Comparison of ENCODE assay signal across 9 mouse cellular contexts in genomic region chr11:79584191-79584590, GRCm38 (mm10). TPM values are rescaled to one million over a fixed set of nuclear protein-coding genes. Genes with fewer than 3 reads are reported as not detected.
DNase-seq lines count a peak whose midpoint lies in the region; ATAC-seq lines count a peak whose summit lies in the region.
"Had no signal": no experiment of that assay in that cellular context is flagged by ENCODE, and none has a peak within 500 bp of the region (broad histone marks: within the 10 kb centered on the region; RNA-seq: fewer than 3 reads in every experiment).

No protein-coding gene starts in this region.

- peak; percentile 61; the same call in 1 of the 2 replicates for ATAC-seq in erythroblast, adult 5-6 weeks (replicated peaks; ENCODE audit: low FRiP score, poor library complexity, severe bottlenecking)
- peak; percentile 77 for ATAC-seq in hindbrain, embryonic 15.5 days (ENCODE audit: low FRiP score, low read depth)
- ATAC-seq in midbrain, embryonic 11.5 days (ENCODE audit: low FRiP score): peak; percentile 66; the same call in 1 of the 2 replicates

- H3K4me2 ChIP-seq in hindbrain, embryonic 15.5 days: no peak overlapping the region
- H3K4me2 ChIP-seq in midbrain, embryonic 11.5 days: no peak overlapping the region

- H3K36me3 ChIP-seq in hindbrain, embryonic 15.5 days: no peaks in the 10 kb centered on the region; the same call in 1 of the 2 replicates
- H3K36me3 ChIP-seq in midbrain, embryonic 11.5 days (ENCODE audit: control insufficient read depth, insufficient read depth, low read length): no peaks in the 10 kb centered on the region

- no peak overlapping the region for H3K27ac ChIP-seq in hindbrain, embryonic 15.5 days (replicated peaks)
- no peak overlapping the region for H3K27ac ChIP-seq in midbrain, embryonic 11.5 days (ENCODE audit: low read depth, low read length)

- H3K9ac ChIP-seq in hindbrain, embryonic 15.5 days: no peak overlapping the region
- H3K9ac ChIP-seq in midbrain, embryonic 11.5 days (ENCODE audit: low read length): 0 out of 2 replicates have a peak overlapping the region, but pooled peaks have one; percentile 5

- no peaks in the 10 kb centered on the region for H3K9me3 ChIP-seq in hindbrain, embryonic 15.5 days
- no peaks in the 10 kb centered on the region for H3K9me3 ChIP-seq in midbrain, embryonic 11.5 days (ENCODE audit: control insufficient read depth, low read length)

- WGBS in hindbrain, embryonic 15.5 days: 10% methylated on average over 5 of the region's 5 CpGs
- WGBS in midbrain, embryonic 11.5 days: 8% methylated on average over 5 of the region's 5 CpGs

- H3K27me3 ChIP-seq in hindbrain, embryonic 15.5 days: no peaks in the 10 kb centered on the region
- H3K27me3 ChIP-seq in midbrain, embryonic 11.5 days (ENCODE audit: control insufficient read depth, insufficient read depth, low read length): no peaks in the 10 kb centered on the region

- DNase-seq in ovary, postnatal 14 days (ENCODE audit: low spot score): peak; percentile 55
- no peak for DNase-seq in ovary, adult 18-20 months (ENCODE audit: low spot score)
- DNase-seq in c-Kit-negative CD71-positive TER-119-positive erythroid progenitor cells, embryonic 14.5 days (ENCODE audit: low read depth, low spot score): peak; percentile 6
- DNase-seq in layer of hippocampus, postnatal 36 days: peak; percentile 59 to 72
- DNase-seq in midbrain, embryonic 11.5 days (ENCODE audit: low spot score, missing footprints): peak; percentile 96
- DNase-seq in spleen, adult 12 weeks (ENCODE audit: low spot score): peak; percentile 33

- H3K4me1 ChIP-seq in hindbrain, embryonic 15.5 days (replicated peaks): no peaks in the 10 kb centered on the region
- no peaks in the 10 kb centered on the region for H3K4me1 ChIP-seq in midbrain, embryonic 11.5 days (ENCODE audit: control insufficient read depth, insufficient read depth, low read length)

- no peak overlapping the region for H3K4me3 ChIP-seq in hindbrain, embryonic 15.5 days
- no peak overlapping the region for H3K4me3 ChIP-seq in midbrain, embryonic 11.5 days (ENCODE audit: low read depth, low read length)
- H3K4me3 ChIP-seq: erythroblast, embryonic 14.5 days had no signal

RNA-seq across cellular contexts. Expression of gene Rab11fip4, which starts 6.8 kb away (rescaled TPM):
- total RNA-seq in erythroblast, adult 5-6 weeks (2015; ENCODE audit: low replicate concordance): 1.0 and 1.5 TPM in 2 replicates
- total RNA-seq in erythroblast, adult 5-6 weeks (2017; ENCODE audit: low replicate concordance): 2.5 and 2.9 TPM in 2 replicates
- polyA plus RNA-seq in hindbrain, embryonic 15.5 days (2015; fragmentation: Nextera tagmentation; extraction: Ambion mirVana): 24.7 and 28.9 TPM in 2 replicates
- total RNA-seq in layer of hippocampus, postnatal 36 days (2021): 100 to 1,000 TPM; 169 to 172 TPM
- polyA plus RNA-seq in midbrain, embryonic 11.5 days (2014; fragmentation: Nextera tagmentation; extraction: Ambion mirVana): 13.5 and 14.1 TPM in 2 replicates
- polyA plus RNA-seq: erythroblast, embryonic 14.5 days had no signal

RNA-seq across cellular contexts. Expression of gene Evi2a, which starts 53.8 kb away (rescaled TPM):
- 25.9 and 29.2 TPM in 2 replicates for total RNA-seq in erythroblast, adult 5-6 weeks (2015; ENCODE audit: low replicate concordance)
- 17.4 and 19.7 TPM in 2 replicates for total RNA-seq in erythroblast, adult 5-6 weeks (2017; ENCODE audit: low replicate concordance)
- 3.2 and 3.7 TPM in 2 replicates for polyA plus RNA-seq in hindbrain, embryonic 15.5 days (2015; fragmentation: Nextera tagmentation; extraction: Ambion mirVana)
- 10 to 100 TPM; 21.6 to 22.8 TPM for total RNA-seq in layer of hippocampus, postnatal 36 days (2021)
- 3.0 and 4.6 TPM in 2 replicates for polyA plus RNA-seq in midbrain, embryonic 11.5 days (2014; fragmentation: Nextera tagmentation; extraction: Ambion mirVana)

RNA-seq across cellular contexts. Expression of gene Evi2, which starts 53.8 kb away (rescaled TPM):
- total RNA-seq in erythroblast, adult 5-6 weeks (2015; ENCODE audit: low replicate concordance): 27.2 and 37.9 TPM in 2 replicates
- 2.9 and 4.3 TPM in 2 replicates for total RNA-seq in erythroblast, adult 5-6 weeks (2017; ENCODE audit: low replicate concordance)
- 0.56 and 0.58 TPM in 2 replicates for polyA plus RNA-seq in hindbrain, embryonic 15.5 days (2015; fragmentation: Nextera tagmentation; extraction: Ambion mirVana)
- total RNA-seq in layer of hippocampus, postnatal 36 days (2021): under 1 TPM in 1 of 2 experiments, not detected in 1; 0.23 TPM
- 0.83 and 0.84 TPM in 2 replicates for polyA plus RNA-seq in midbrain, embryonic 11.5 days (2014; fragmentation: Nextera tagmentation; extraction: Ambion mirVana)

Comparison
In these comparisons a context has a peak if more than half of its experiments do, and no peak if none do; other contexts are left out.
1. RNA of gene Rab11fip4, which starts 6.8 kb away (total RNA-seq): 169 to 172 TPM in layer of hippocampus, postnatal 36 days; 1.0 to 2.9 TPM in erythroblast, adult 5-6 weeks; every median in the first group is over 10 times any median in the second.
2. Peak in every context shown above with its lines, with median percentiles within 50 percentile points of each other: ATAC-seq.